Mouse (Mus musculus) c-Kit-positive CD71-negative TER-119-negative erythroid progenitor cells, embryonic 14.5 days (primary cell): ENCODE data around the gene Mrap.

Source experiments
- DNase-seq: peaks from one replicate; pipeline ENCODE4 v3.0.0-alpha.2; 2013; ENCODE audit warnings: low read depth

The Mrap gene

GRCm38 (mm10) chr16:90738092-90738956 lies at the start of gene Mrap:
Gene Mrap, plus strand, starts transcription at chr16:90738207.
- no peak for DNase-seq

- no peak for DNase-seq
These were observed 45.2 kb upstream of the Mrap start for GRCm38 (mm10) chr16:90692704-90693385.

- no peak for DNase-seq
These were observed 44.4 kb upstream of the Mrap start for GRCm38 (mm10) chr16:90693625-90694024.

GRCm38 (mm10) chr16:90694719-90695118 lies 43.3 kb upstream of the Mrap start:
- peak; percentile 66 for DNase-seq

- no peak for DNase-seq
These were observed 42.9 kb upstream of the Mrap start for GRCm38 (mm10) chr16:90695121-90695520.

- DNase-seq: no peak
These were observed 41.7 kb upstream of the Mrap start for GRCm38 (mm10) chr16:90696306-90696705.

- no peak for DNase-seq
These were observed 38.6 kb upstream of the Mrap start for GRCm38 (mm10) chr16:90699390-90699789.

- DNase-seq: no peak
These were observed 36.5 kb upstream of the Mrap start for GRCm38 (mm10) chr16:90701541-90701940.

GRCm38 (mm10) chr16:90703646-90704045 lies 34.4 kb upstream of the Mrap start:
- no peak for DNase-seq

- DNase-seq: no peak
These were observed 33.7 kb upstream of the Mrap start for GRCm38 (mm10) chr16:90704161-90704825.

GRCm38 (mm10) chr16:90706279-90706678 lies 31.7 kb upstream of the Mrap start:
- no peak for DNase-seq

GRCm38 (mm10) chr16:90709711-90710289 lies 28.2 kb upstream of the Mrap start:
- DNase-seq: no peak

- DNase-seq: no peak
These were observed 27.7 kb upstream of the Mrap start for GRCm38 (mm10) chr16:90710313-90710712.

GRCm38 (mm10) chr16:90724051-90724450 lies 14.0 kb upstream of the Mrap start:
- DNase-seq: no peak

GRCm38 (mm10) chr16:90726600-90727227 lies 11.3 kb upstream of the Mrap start:
- DNase-seq: no peak

GRCm38 (mm10) chr16:90727233-90728115 lies 10.5 kb upstream of the Mrap start, which contains the start of gene Mis18a:
Gene Mis18a, minus strand, starts transcription at chr16:90727404.
- DNase-seq: peak; percentile 89

GRCm38 (mm10) chr16:90735611-90736010 lies 2.4 kb upstream of the Mrap start:
- DNase-seq: no peak

GRCm38 (mm10) chr16:90736672-90737270 lies 1.2 kb upstream of the Mrap start:
- DNase-seq: no peak

- DNase-seq: no peak
These were observed 9.1 kb downstream of the Mrap start for GRCm38 (mm10) chr16:90747143-90747542.

- no peak for DNase-seq
These were observed 10.2 kb downstream of the Mrap start for GRCm38 (mm10) chr16:90748169-90748568.
